Mouse (Mus musculus) left cerebral cortex, adult 11 months (tissue): ENCODE measurements around the gene Atad3a.
A peak's percentile ranks its signal among the peaks of the same experiment; 100 is the strongest.
"Not testable (repeated sequence)": the region's sequence is repeated elsewhere in the genome, so short reads cannot be mapped to it uniquely, and the experiment has no call there.

Experiments used
- DNase-seq: peaks from one replicate; pipeline ENCODE4 v3.0.0; 2022; ENCODE audit warnings: low spot score

Atad3a gene

GRCm38 (mm10) chr4:155760613-155761355 is at the start of gene Atad3a:
TSS of gene Atad3a (minus strand) at chr4:155761093.
- DNase-seq = peak; percentile 94

- no peak for DNase-seq
Observed at GRCm38 (mm10) chr4:155807841-155808240, 46.9 kb upstream of the Atad3a start.

GRCm38 (mm10) chr4:155803340-155804041 is 42.6 kb upstream of the Atad3a start:
- peak; percentile 86 for DNase-seq

- DNase-seq = no peak
Observed at GRCm38 (mm10) chr4:155802741-155803339, 41.9 kb upstream of the Atad3a start, which contains the start of gene Mrpl20. TSS of gene Mrpl20 (plus strand) at chr4:155802878.

GRCm38 (mm10) chr4:155802075-155802474 is 41.2 kb upstream of the Atad3a start:
- DNase-seq = no peak

- no peak for DNase-seq
Observed at GRCm38 (mm10) chr4:155793730-155794129, 32.8 kb upstream of the Atad3a start.

- DNase-seq = no peak
Observed at GRCm38 (mm10) chr4:155791240-155791933, 30.5 kb upstream of the Atad3a start.

GRCm38 (mm10) chr4:155790650-155791161 is 29.8 kb upstream of the Atad3a start:
- no peak for DNase-seq

GRCm38 (mm10) chr4:155790021-155790489 is 29.2 kb upstream of the Atad3a start, which contains the start of gene Ankrd65:
TSS of gene Ankrd65 (plus strand) at chr4:155790439.
- DNase-seq = no peak

GRCm38 (mm10) chr4:155788833-155789232 is 27.9 kb upstream of the Atad3a start:
- not testable (repeated sequence) for DNase-seq

- DNase-seq = no peak
Observed at GRCm38 (mm10) chr4:155788300-155788699, 27.4 kb upstream of the Atad3a start.

GRCm38 (mm10) chr4:155785819-155786218 is 24.9 kb upstream of the Atad3a start, which contains the start of gene Tmem88b:
TSS of gene Tmem88b (minus strand) at chr4:155785874.
- DNase-seq = no peak

- DNase-seq = no peak
Observed at GRCm38 (mm10) chr4:155785246-155785645, 24.4 kb upstream of the Atad3a start.

GRCm38 (mm10) chr4:155784081-155784701 is 23.3 kb upstream of the Atad3a start:
- no peak for DNase-seq

GRCm38 (mm10) chr4:155783486-155784080 is 22.7 kb upstream of the Atad3a start:
- no peak for DNase-seq

- no peak for DNase-seq
Observed at GRCm38 (mm10) chr4:155780895-155781294, 20.0 kb upstream of the Atad3a start.

GRCm38 (mm10) chr4:155779498-155779897 is 18.6 kb upstream of the Atad3a start:
- no peak for DNase-seq

GRCm38 (mm10) chr4:155777816-155778215 is 16.9 kb upstream of the Atad3a start:
- no peak for DNase-seq

- DNase-seq = no peak
Observed at GRCm38 (mm10) chr4:155776704-155777335, 15.9 kb upstream of the Atad3a start.

- no peak for DNase-seq
Observed at GRCm38 (mm10) chr4:155775855-155776254, 15.0 kb upstream of the Atad3a start.
